Mouse (Mus musculus) spleen, postnatal 0 days (tissue): Measurements from ENCODE around the gene Bbs7. TPM values are rescaled to one million over a fixed set of nuclear protein-coding genes. Genes with fewer than 3 reads are reported as not detected.

Experiments used
- polyA plus RNA-seq: library from polyadenylated mRNA; unstranded; fragments of >200 nt; fragmentation: Nextera tagmentation; extraction: Ambion mirVana; gene quantifications from 2 replicates; pipeline ENCODE4 v1.2.1, GENCODE M21; 2015

The Bbs7 gene
- 8.7 and 9.1 TPM in 2 replicates for polyA plus RNA-seq

DNA sequence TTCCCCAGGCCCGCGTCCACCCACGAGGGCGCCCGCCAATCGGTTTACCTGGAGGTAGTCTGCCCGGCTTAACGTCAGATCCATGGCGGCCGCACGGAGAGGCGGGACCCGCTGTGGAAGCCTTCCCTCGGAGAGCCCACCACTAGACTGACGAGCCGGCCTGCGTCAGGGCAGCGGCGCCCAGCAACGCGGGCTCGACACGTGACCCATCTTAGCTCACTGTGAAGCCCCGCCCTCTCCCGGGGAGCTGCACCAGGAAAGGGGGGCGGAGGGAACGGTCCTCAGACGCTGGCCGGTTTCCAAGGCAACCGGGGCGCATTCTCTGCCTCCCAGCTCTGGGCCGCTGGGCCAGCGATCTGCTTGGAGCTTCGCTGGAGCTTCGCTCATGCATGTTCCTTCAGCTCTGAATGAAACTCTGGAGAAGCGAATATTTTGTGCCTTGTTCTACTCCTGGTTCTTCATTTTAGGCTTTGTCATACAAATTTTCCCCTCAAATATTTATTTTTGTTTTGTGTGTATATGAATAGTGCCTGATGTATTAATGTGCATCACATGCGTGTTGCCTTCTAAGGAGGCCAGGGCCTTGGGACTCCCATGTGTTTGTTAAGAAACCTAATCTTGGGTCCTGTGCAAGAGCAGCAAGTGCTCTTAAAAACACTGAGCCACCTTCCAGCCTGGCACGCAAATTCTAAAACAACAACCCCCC, at the start of gene Bbs7:
Gene Bbs7, minus strand, starts transcription at position 276 of the 706 bp plus-strand sequence.

GRCm38 (mm10) chr3:36571827-36572378, 41.4 kb downstream of the Bbs7 start, which contains the start of gene Ccna2:
Gene Ccna2 (minus strand): TSS chr3:36572150.

DNA sequence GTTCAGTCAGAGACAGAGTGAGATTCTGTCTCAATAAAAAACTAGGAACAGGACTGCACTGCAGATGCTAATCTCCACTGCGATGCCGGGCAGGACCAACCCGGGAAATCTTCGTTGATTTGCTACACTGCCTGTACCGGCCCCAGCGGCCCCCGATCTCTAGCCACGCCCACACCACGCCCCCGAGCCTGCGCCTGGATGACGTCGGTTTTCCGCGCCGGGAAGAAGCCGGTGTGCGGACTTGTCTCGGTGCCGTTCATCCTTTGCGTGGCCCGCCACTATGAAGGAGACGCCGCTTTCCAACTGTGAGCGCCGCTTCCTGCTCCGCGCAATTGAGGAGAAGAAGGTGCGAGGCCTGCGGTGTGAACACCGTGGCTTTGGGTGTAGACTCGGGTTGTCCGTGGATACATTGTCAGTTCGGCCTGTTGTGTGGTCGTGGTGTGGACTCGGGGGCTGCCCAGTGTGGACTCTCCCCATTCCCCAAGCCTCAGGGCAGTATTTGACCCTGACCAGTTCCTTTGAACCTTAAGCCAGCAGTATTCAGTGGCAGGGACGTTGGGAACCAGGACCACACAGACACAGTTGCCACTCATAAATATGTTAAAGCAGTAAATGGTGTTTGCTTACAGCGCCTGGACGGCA, 60.8 kb downstream of the Bbs7 start, which contains the start of gene Exosc9:
Gene Exosc9, plus strand, starts transcription at position 201 of the 642 bp plus-strand sequence.

Other genes starting within 250 kb of the Bbs7 start
- 81.8 and 108 TPM in 2 replicates for gene Anxa5, start 137.6 kb downstream of the Bbs7 start, polyA plus RNA-seq
- gene 1810062G17Rik, start 137.5 kb downstream of the Bbs7 start, polyA plus RNA-seq = 1.1 and 1.5 TPM in 2 replicates
- 0.05 and 0.10 TPM in 2 replicates for gene Gm11549, start 91.7 kb downstream of the Bbs7 start, polyA plus RNA-seq
- gene Exosc9, start 60.9 kb downstream of the Bbs7 start, polyA plus RNA-seq = 42.1 and 46.9 TPM in 2 replicates
- 210 and 239 TPM in 2 replicates for gene Ccna2, start 41.3 kb downstream of the Bbs7 start, polyA plus RNA-seq
- gene Trpc3, start 76.7 kb upstream of the Bbs7 start, polyA plus RNA-seq = 1.5 and 1.9 TPM in 2 replicates
- 27.1 and 31.4 TPM in 2 replicates for gene 4932438A13Rik, start 249.6 kb upstream of the Bbs7 start, polyA plus RNA-seq